Mouse (Mus musculus) liver, adult 2 months (tissue): ENCODE measurements around the gene Colgalt2. TPM values are rescaled to one million over a fixed set of nuclear protein-coding genes. Genes with fewer than 3 reads are reported as not detected.

Experiments used
- DNase-seq: peaks from one replicate; pipeline ENCODE4 v3.0.0-alpha.2; 2011; ENCODE audit warnings: low read depth, low spot score; ENCODE audit errors: extremely low read depth
- H3K27ac ChIP-seq: fragments of 200-500 bp; replicated peaks from 2 replicates; pipeline ENCODE4 v1.5.1; 2012; ENCODE audit warnings: low read depth, mild to moderate bottlenecking, control low read depth, inconsistent platforms, low read length; ENCODE audit not compliant: insufficient read depth
- H3K27me3 ChIP-seq: fragments of 200-500 bp; 2 replicates; pipeline ENCODE4 v1.6.1; 2012; ENCODE audit warnings: mild to moderate bottlenecking, moderate library complexity, low read length, inconsistent platforms; ENCODE audit not compliant: control insufficient read depth, insufficient read depth
- H3K36me3 ChIP-seq: fragments of 200-500 bp; 2 replicates; pipeline ENCODE4 v1.6.1; 2012; ENCODE audit warnings: low read length, inconsistent platforms; ENCODE audit not compliant: control insufficient read depth, insufficient read depth
- H3K4me1 ChIP-seq: fragments of 200-500 bp; 2 replicates; pipeline ENCODE4 v1.6.1; 2011; ENCODE audit warnings: low read length; ENCODE audit not compliant: control insufficient read depth, insufficient read depth
- H3K4me3 ChIP-seq: fragments of 200-500 bp; 2 replicates; pipeline ENCODE4 v1.5.1; 2011; ENCODE audit warnings: low read depth, mild to moderate bottlenecking, control low read depth, low read length, moderate library complexity; ENCODE audit not compliant: insufficient read depth
- H3K79me2 ChIP-seq: fragments of 200-500 bp; 2 replicates; pipeline ENCODE4 v1.6.1; 2012; ENCODE audit warnings: inconsistent platforms, mild to moderate bottlenecking, low read length, moderate library complexity; ENCODE audit not compliant: control insufficient read depth, insufficient read depth
- H3K9ac ChIP-seq: fragments of 200-500 bp; 2 replicates; pipeline ENCODE4 v1.6.1; 2012; ENCODE audit warnings: low read depth, mild to moderate bottlenecking, control low read depth, inconsistent platforms, low read length
- CTCF ChIP-seq: fragments of 200-500 bp; IDR thresholded peaks from 2 replicates; pipeline ENCODE4 v1.5.1; 2011; ENCODE audit warnings: low read depth, low read length, control low read depth
- POLR2A ChIP-seq: fragments of 200-500 bp; IDR thresholded peaks from 2 replicates; pipeline ENCODE4 v1.6.1; 2011; ENCODE audit warnings: low read length, control low read depth; ENCODE audit not compliant: insufficient read depth; ENCODE audit errors: extremely low read depth
- WGBS: fragments of 180-500 bp; shearing (Covaris S2); methylation state at CpG from one replicate; pipeline ENCODE4 v1.1.7; 2018; 5-methylcytosine and 5-hydroxymethylcytosine counted together
- polyA plus RNA-seq: library from polyadenylated mRNA; depleted of rRNA; stranded (reverse); fragments of >200 nt; gene quantifications from 2 replicates; pipeline ENCODE4 v1.2.3, GENCODE M21; 2012; rRNA removed
- total RNA-seq: library from RNA; depleted of rRNA; stranded (reverse); fragments of >200 nt; gene quantifications from 2 replicates; pipeline ENCODE4 v1.2.3, GENCODE M21; 2014; rRNA removed

The Colgalt2 gene
- total and polyA plus RNA-seq, 2 experiments, result 0.35 to 1.6 TPM

DNA sequence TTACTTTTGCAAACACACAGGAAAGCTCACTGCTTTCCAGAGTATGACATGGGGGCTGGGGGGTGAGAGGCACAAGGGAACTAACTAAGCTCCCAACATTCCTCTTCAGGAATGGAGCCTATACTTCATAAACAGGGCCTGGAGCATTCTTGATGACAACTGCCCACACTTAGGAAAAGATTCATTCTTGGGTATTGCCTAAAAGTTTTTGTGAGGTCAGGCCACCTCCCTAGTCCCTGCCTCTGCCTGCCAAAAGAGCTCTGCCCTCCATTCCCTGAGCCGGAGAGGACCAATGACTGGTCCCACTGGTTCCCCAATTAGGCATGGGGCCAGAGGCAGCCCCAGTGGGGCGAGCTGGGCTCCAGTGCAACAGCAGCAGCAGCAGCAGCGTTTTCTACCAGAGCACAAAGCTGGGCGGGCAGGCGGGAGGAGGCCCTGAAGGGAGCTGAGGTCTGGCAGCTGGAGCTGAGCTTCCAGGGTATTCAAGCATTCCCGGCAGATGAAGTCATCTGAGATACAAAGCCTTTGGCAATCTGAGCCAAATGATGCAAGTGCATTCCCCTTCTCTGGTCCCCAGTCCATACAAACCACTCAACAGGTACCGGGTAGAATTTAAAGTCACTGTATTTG, 156.4 kb downstream of the Colgalt2 start:
- peak; percentile 27 for DNase-seq
- Histone ChIP-seq H3K79me2 (no peaks in the 10 kb centered on the region), H3K4me1 (0 out of 2 replicates have a peak, but pooled peaks cover 1% of the 10 kb centered on the region), H3K27ac (peak overlapping the region; percentile 49), H3K36me3 (peaks cover 7% of the 10 kb centered on the region; the same call in 1 of the 2 replicates), H3K9ac (no peak overlapping the region), H3K4me3 (no peak overlapping the region), H3K27me3 (no peaks in the 10 kb centered on the region)
- TF ChIP-seq CTCF (no peak), POLR2A (no peak)
- 60% methylated on average over 7 of the region's 7 CpGs for WGBS

DNA sequence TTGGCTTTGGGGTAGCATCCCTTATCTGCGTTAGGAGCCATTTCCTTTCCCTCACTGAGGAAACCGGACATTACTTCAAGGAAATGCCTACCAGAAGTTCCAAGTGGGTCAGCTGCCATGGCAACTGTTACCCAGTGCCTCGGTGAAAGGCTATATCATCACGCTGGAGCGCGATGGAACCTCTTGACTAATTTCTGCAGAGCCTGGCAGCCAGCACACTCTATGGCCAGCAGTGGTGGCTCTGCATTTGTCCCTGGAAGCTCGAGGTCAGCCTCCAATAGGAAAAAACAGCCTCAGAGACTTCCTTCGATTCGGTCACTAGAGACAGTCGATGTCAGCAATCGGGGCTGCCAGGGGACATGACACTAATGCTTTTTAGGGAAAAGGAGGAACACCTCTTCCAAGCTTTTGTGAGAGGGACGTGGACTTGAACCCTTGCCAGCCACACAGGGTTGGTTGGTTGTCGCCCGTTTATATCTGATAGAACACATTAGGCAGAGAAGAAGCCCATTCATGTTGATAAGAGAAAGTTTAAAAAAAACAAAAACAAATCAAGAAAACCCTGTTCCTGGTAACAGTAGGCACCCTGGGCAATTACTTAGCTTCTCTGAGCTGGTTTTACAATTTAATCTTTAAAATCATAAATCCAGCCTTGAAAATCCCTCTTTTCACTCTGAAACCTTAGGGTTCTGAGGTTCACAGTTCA, 157.1 kb downstream of the Colgalt2 start:
- H3K27me3 ChIP-seq, result no peaks in the 10 kb centered on the region
- H3K4me1 ChIP-seq, result 0 out of 2 replicates have a peak, but pooled peaks cover 1% of the 10 kb centered on the region
- no peak overlapping the region for H3K9ac ChIP-seq
- 0 out of 2 replicates have a peak overlapping the region, but pooled peaks have one; percentile 12 for H3K27ac ChIP-seq
- no peak overlapping the region for H3K4me3 ChIP-seq
- no peak for TF ChIP-seq POLR2A
- TF ChIP-seq CTCF, result no peak
- WGBS, result 61% methylated on average over 14 of the region's 14 CpGs
- DNase-seq, result no peak
- H3K79me2 ChIP-seq, result no peaks in the 10 kb centered on the region
- peaks cover 7% of the 10 kb centered on the region; the same call in 1 of the 2 replicates for H3K36me3 ChIP-seq

Other genes starting within 250 kb of the Colgalt2 start
- gene Tsen15, start 13.1 kb upstream of the Colgalt2 start, total RNA-seq, result 8.4 and 10.1 TPM in 2 replicates
- gene Tsen15, start 13.1 kb upstream of the Colgalt2 start, polyA plus RNA-seq, result 5.0 and 5.5 TPM in 2 replicates